Mouse (Mus musculus): ENCODE data around the gene Tbx5. TPM values are rescaled to one million over a fixed set of nuclear protein-coding genes. Genes with fewer than 3 reads are reported as not detected.

Gene Tbx5
- polyA plus RNA-seq, 1 experiment from 2014 or later, result 0.74 TPM

DNA sequence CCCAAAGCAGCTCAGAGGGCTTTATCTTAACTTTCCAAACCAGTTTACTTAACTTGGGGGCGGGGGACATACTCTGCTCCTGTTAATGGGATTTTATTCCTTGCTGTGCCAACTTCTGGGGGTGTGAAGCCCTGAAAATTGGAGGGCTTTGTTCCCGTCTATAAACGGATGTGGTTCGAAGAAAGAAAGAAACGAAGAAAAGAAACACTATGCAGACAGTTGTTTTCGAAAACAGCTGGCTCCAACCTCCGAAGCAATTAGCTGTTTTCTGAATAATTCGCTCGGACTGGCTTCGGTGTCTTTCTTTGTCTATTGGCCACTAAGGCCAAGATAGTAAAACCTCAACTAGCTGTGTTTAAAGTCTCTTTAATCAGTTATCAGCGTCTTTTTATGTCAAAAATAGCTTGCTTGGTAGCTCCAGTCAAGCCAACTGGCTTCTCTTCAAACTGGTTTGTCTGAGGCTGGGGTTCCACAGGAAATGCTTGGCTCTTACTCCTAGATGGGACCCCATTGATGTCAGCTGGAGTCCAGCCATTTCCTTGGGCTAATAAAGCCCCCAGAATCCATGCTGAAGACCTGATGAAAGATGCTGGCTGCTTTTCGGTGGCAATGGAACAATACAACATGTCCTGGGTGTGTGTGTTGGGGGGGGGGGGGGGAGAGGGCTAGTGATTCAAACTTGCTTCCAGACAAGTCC, 21.3 kb upstream of the Tbx5 start:
- Histone ChIP-seq H3K27ac (ENCODE audit: low read length) (no peak overlapping the region), H3K36me3 (ENCODE audit: insufficient read depth, low read length) (no peaks in the 10 kb centered on the region), H3K9me3 (ENCODE audit: low read length) (peaks cover 7% of the 10 kb centered on the region), H3K9ac (replicated peaks; ENCODE audit: low read length) (no peak overlapping the region), H3K27me3 (ENCODE audit: insufficient read depth, low read length) (peaks cover 81% of the 10 kb centered on the region), H3K4me2 (replicated peaks; ENCODE audit: low read depth, low read length) (no peak overlapping the region), H3K4me1 (ENCODE audit: insufficient read depth, low read length) (no peaks in the 10 kb centered on the region), H3K4me3 (ENCODE audit: low read length) (no peak overlapping the region)
- ATAC-seq (ENCODE audit: low FRiP score, low TSS enrichment), result no peak
- 61% methylated on average over 12 of the region's 12 CpGs for WGBS

DNA sequence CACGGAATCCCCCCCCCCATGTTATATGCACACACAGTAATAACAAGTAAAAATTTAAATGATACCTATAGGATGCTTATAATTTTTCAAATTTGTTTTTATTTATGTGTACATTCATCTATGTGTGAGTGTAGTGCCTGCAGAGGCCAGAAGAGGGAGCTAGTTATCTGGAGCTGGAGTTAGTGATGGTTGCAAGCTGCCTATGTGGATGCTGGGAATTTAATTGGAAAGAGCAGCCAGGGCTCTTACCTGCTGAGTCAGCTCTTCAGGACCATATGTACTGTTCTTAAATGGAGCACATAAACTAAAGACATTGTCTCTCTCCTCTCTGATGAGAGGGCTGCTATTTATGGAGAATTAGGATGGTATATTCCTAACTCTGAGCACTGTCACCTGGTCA, 17.2 kb upstream of the Tbx5 start:
- H3K4me1 ChIP-seq (ENCODE audit: insufficient read depth, low read length), result no peaks in the 10 kb centered on the region
- 52% methylated on average over 1 of the region's 1 CpGs for WGBS
- no peak overlapping the region for H3K4me3 ChIP-seq (ENCODE audit: low read length)
- no peak overlapping the region for H3K9ac ChIP-seq (replicated peaks; ENCODE audit: low read length)
- no peaks in the 10 kb centered on the region for H3K36me3 ChIP-seq (ENCODE audit: insufficient read depth, low read length)
- no peak overlapping the region for H3K27ac ChIP-seq (ENCODE audit: low read length)
- H3K4me2 ChIP-seq (replicated peaks; ENCODE audit: low read depth, low read length), result no peak overlapping the region
- peaks cover 77% of the 10 kb centered on the region for H3K27me3 ChIP-seq (ENCODE audit: insufficient read depth, low read length)
- H3K9me3 ChIP-seq (ENCODE audit: low read length), result peaks cover 7% of the 10 kb centered on the region
- no peak for ATAC-seq (ENCODE audit: low FRiP score, low TSS enrichment)

DNA sequence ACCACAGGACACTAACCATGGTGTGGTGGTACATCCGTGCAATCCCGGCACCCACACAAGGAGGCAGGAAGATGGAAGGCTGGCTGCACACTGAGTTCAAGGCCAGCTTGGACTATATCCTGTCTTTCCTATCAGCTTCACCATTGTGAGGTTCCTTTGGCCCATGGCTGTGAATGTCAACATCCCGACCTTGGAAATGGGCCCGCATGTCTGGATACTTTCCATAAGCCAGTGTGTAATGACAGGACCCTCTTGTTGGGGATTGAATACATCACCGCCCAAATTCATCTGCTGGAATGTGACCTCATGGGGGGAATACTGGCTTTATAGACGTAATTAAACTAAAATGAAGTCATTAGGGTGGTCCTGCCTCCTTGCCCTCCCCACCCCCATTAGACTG, 12.0 kb upstream of the Tbx5 start:
- Histone ChIP-seq H3K27me3 (ENCODE audit: insufficient read depth, low read length) (peaks cover 83% of the 10 kb centered on the region), H3K9ac (replicated peaks; ENCODE audit: low read length) (no peak overlapping the region), H3K36me3 (ENCODE audit: insufficient read depth, low read length) (no peaks in the 10 kb centered on the region), H3K4me3 (ENCODE audit: low read length) (no peak overlapping the region), H3K4me2 (replicated peaks; ENCODE audit: low read depth, low read length) (no peak overlapping the region), H3K9me3 (ENCODE audit: low read length) (peaks cover 1% of the 10 kb centered on the region; the same call in 1 of the 2 replicates), H3K4me1 (ENCODE audit: insufficient read depth, low read length) (no peaks in the 10 kb centered on the region), H3K27ac (ENCODE audit: low read length) (no peak overlapping the region)
- no peak for ATAC-seq (ENCODE audit: low FRiP score, low TSS enrichment)
- WGBS, result 80% methylated on average over 6 of the region's 6 CpGs

DNA sequence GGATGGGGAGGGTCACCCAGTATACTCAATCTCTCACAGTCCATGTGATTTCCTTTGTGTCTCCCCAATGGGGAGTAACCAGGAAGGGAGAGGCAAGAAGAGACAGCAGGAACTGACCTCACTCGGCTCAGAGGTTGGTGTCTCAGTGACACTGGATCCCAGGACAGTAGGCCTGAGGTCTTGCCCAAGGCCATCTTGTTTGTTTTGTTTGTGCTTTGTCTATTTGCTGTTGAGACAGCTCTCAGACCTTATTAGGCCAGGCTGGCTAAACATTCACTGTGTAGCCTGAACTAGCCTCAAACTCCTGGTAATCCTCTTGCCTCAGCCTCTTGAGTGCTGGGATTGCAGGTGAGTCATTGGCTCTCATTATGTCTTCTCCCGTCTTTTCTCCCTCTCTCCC, 11.0 kb upstream of the Tbx5 start:
- ATAC-seq (ENCODE audit: low FRiP score, low TSS enrichment), result no peak
- H3K27me3 ChIP-seq (ENCODE audit: insufficient read depth, low read length), result peaks cover 84% of the 10 kb centered on the region
- 43% methylated on average over 2 of the region's 2 CpGs for WGBS

DNA sequence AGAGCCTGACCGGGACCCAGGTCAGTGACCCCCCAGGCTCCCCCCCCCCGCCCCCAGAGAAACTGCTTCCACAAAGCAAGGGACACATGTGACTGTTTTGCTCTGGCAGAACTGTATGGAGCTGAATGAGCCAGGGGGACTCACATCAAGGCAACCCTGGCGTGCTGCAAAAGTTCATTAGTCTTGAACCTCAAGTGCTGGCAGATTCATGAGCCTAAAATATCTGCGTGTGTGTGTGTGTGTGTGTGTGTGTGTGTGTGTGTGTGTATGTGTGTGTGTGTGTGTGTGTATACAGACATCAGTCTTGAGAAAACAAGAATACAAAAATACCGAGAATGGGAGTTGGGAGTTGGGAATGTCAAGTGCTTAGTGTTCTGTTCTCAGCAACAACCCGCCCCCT, 5.1 kb upstream of the Tbx5 start:
- ATAC-seq (ENCODE audit: low FRiP score, low TSS enrichment), result no peak
- Histone ChIP-seq H3K9me3 (ENCODE audit: low read length) (no peaks in the 10 kb centered on the region), H3K27ac (ENCODE audit: low read length) (no peak overlapping the region), H3K9ac (replicated peaks; ENCODE audit: low read length) (no peak overlapping the region), H3K4me2 (replicated peaks; ENCODE audit: low read depth, low read length) (no peak overlapping the region), H3K4me1 (ENCODE audit: insufficient read depth, low read length) (peaks cover 5% of the 10 kb centered on the region; the same call in 1 of the 2 replicates), H3K27me3 (ENCODE audit: insufficient read depth, low read length) (peaks cover 96% of the 10 kb centered on the region), H3K4me3 (ENCODE audit: low read length) (no peak overlapping the region), H3K36me3 (ENCODE audit: insufficient read depth, low read length) (no peaks in the 10 kb centered on the region)
- 50% methylated on average over 6 of the region's 6 CpGs for WGBS

More for the DNA sequence above, 11.0 kb upstream of the Tbx5 start:
- Histone ChIP-seq H3K36me3 (ENCODE audit: insufficient read depth, low read length) (no peaks in the 10 kb centered on the region), H3K9ac (replicated peaks; ENCODE audit: low read length) (no peak overlapping the region), H3K9me3 (ENCODE audit: low read length) (no peaks in the 10 kb centered on the region), H3K27ac (ENCODE audit: low read length) (no peak overlapping the region), H3K4me2 (replicated peaks; ENCODE audit: low read depth, low read length) (no peak overlapping the region), H3K4me3 (ENCODE audit: low read length) (no peak overlapping the region), H3K4me1 (ENCODE audit: insufficient read depth, low read length) (no peaks in the 10 kb centered on the region)

DNA sequence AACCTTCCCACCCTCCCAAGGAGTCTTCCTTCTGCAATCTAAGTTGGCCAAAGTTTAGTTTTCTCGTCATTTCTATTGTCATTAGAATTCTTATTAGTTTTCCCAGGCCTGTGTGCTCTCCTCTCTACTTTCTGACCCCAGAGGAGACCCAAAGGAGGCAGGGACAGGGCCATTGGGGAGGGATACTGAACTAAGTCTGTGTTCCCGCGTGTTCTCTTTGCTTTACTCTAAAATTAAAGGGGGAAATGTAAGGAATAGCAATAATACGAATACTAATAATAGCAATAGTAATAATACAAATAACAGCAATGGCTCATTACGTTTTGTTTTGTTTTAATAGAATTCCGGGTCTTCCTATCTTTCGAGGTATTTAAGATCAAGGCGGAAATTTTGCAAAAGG, 1.9 kb upstream of the Tbx5 start:
- H3K27me3 ChIP-seq (ENCODE audit: insufficient read depth, low read length), result peaks cover 99% of the 10 kb centered on the region
- H3K36me3 ChIP-seq (ENCODE audit: insufficient read depth, low read length), result no peaks in the 10 kb centered on the region
- H3K9ac ChIP-seq (replicated peaks; ENCODE audit: low read length), result no peak overlapping the region
- no peaks in the 10 kb centered on the region for H3K9me3 ChIP-seq (ENCODE audit: low read length)
- no peak overlapping the region for H3K4me3 ChIP-seq (ENCODE audit: low read length)
- no peak overlapping the region for H3K4me2 ChIP-seq (replicated peaks; ENCODE audit: low read depth, low read length)
- WGBS, result 6% methylated on average over 8 of the region's 8 CpGs
- H3K4me1 ChIP-seq (ENCODE audit: insufficient read depth, low read length), result peaks cover 5% of the 10 kb centered on the region; the same call in 1 of the 2 replicates
- no peak for ATAC-seq (ENCODE audit: low FRiP score, low TSS enrichment)
- no peak overlapping the region for H3K27ac ChIP-seq (ENCODE audit: low read length)

DNA sequence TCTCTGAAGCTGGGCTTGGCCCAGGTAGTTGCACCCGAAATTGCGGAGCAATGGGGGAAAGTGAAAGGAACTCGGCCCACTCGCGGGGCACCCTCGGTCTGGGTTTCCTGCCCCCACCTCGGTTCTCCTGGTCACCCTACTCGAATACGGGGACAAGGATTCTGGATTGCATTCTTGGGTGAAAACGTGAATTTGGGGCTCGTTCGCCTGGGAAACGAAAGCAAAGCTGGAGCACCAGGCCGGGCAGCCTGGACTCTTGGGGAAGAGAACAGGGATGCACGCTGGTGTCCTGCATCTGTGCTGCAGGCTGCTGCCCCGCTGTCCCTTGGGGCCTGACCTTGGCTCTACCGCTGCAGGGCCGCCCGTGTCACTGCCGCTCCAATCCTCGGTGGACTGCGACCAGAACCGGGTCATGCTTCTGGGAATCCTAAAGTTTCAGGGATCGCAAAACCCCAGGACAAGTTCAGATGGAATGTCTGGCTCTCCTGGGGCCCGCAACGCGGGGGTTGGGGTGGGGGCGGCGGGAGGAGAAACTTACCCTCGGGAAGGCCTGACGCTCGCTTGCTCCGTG, 1.2 kb upstream of the Tbx5 start:
- peaks cover 5% of the 10 kb centered on the region; the same call in 1 of the 2 replicates for H3K4me1 ChIP-seq (ENCODE audit: insufficient read depth, low read length)
- H3K27me3 ChIP-seq (ENCODE audit: insufficient read depth, low read length), result peaks cover 100% of the 10 kb centered on the region
- peak overlapping the region; percentile 26; the same call in 1 of the 2 replicates for H3K4me2 ChIP-seq (replicated peaks; ENCODE audit: low read depth, low read length)
- WGBS, result under 1% methylated on average over 33 of the region's 33 CpGs
- H3K27ac ChIP-seq (ENCODE audit: low read length), result no peak overlapping the region
- peak overlapping the region; percentile 29 for H3K4me3 ChIP-seq (ENCODE audit: low read length)
- H3K9ac ChIP-seq (replicated peaks; ENCODE audit: low read length), result no peak overlapping the region
- no peak for ATAC-seq (ENCODE audit: low FRiP score, low TSS enrichment)
- H3K9me3 ChIP-seq (ENCODE audit: low read length), result no peaks in the 10 kb centered on the region
- H3K36me3 ChIP-seq (ENCODE audit: insufficient read depth, low read length), result no peaks in the 10 kb centered on the region

DNA sequence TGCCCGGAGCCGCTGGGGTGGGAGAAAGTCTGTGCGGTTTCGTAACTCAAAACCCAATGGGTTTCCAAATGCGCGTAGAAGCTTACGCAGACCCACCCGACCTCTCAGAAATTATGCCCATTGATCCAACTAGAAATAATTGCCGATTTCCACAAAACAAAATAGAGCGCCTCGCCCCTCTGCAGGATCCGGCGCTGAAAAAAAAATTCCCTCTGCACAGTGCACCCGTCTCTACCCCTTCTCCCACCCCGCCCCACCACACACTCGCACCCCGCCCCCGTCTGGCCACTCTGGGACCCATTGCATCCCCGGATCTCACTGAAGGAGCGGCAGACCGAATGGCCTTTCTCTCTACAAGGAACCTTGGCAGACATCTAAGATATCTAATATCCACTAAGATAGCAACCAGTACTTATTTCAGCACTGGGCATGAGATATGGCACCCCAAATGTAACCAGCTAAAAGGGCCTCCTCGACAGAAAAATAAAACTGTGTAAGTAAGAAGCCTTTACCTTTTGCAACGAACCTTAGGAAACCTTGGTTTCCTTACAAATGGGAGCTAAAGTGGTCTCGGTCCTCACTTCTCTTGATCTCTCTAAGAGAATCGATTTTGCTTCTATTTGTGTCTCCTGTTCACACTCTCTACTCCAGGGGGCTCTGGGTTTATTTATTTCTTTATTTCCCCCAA, 533 bp upstream of the Tbx5 start:
- Histone ChIP-seq H3K4me3 (ENCODE audit: low read length) (peak overlapping the region; percentile 29), H3K4me2 (replicated peaks; ENCODE audit: low read depth, low read length) (peak overlapping the region; percentile 26; the same call in 1 of the 2 replicates), H3K27me3 (ENCODE audit: insufficient read depth, low read length) (peaks cover 99% of the 10 kb centered on the region), H3K4me1 (ENCODE audit: insufficient read depth, low read length) (peaks cover 5% of the 10 kb centered on the region; the same call in 1 of the 2 replicates), H3K9me3 (ENCODE audit: low read length) (no peaks in the 10 kb centered on the region), H3K36me3 (ENCODE audit: insufficient read depth, low read length) (no peaks in the 10 kb centered on the region), H3K9ac (replicated peaks; ENCODE audit: low read length) (no peak overlapping the region), H3K27ac (ENCODE audit: low read length) (no peak overlapping the region)
- ATAC-seq (ENCODE audit: low FRiP score, low TSS enrichment), result no peak
- WGBS, result under 1% methylated on average over 25 of the region's 25 CpGs

DNA sequence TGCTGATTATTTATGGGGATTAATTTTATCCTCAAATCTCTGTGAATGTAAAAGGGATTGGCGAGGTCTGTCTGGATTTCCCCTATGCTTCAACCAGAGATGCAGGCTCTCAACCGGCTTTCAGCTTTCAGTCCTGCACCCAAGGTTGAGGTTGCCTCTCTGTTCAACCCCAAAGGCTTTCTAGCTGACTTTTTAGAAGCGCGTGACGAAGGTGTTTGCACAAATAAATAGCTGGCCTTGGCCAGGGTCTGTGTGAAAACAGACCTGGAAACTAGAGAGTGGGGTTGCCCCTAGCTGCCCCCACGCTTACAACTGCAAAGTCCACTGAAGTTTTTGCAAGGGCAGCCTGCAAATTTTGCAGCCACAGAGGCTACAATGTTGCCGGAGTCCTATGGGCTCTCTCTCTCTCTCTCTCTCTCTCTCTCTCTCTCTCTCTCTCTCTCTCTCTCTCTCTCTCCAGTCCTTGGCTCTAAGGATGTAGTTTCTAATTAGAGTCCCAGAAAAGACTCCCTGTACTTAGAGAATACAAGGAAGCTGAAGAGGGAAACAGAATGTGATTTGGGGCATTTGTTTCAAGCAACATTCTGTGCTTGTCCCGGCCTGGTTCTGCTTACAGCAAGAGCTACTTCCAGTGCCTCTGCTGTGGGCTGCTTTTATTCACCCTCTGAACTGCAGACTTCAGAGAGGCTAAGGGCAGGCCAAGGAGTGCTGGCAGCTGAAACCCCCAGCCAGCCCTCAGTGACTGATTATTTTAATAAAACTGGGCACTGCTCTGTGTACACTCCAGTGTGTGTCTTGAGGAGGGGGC, 959 bp downstream of the Tbx5 start:
- Histone ChIP-seq H3K9ac (replicated peaks; ENCODE audit: low read length) (no peak overlapping the region), H3K9me3 (ENCODE audit: low read length) (no peaks in the 10 kb centered on the region), H3K4me1 (ENCODE audit: insufficient read depth, low read length) (peaks cover 5% of the 10 kb centered on the region; the same call in 1 of the 2 replicates), H3K27ac (ENCODE audit: low read length) (no peak overlapping the region), H3K4me2 (replicated peaks; ENCODE audit: low read depth, low read length) (no peak overlapping the region), H3K4me3 (ENCODE audit: low read length) (no peak overlapping the region), H3K27me3 (ENCODE audit: insufficient read depth, low read length) (peaks cover 99% of the 10 kb centered on the region), H3K36me3 (ENCODE audit: insufficient read depth, low read length) (no peaks in the 10 kb centered on the region)
- no peak for ATAC-seq (ENCODE audit: low FRiP score, low TSS enrichment)
- WGBS, result 2% methylated on average over 8 of the region's 8 CpGs
